Mouse (Mus musculus): ENCODE results near the gene C5ar2. TPM values are rescaled to one million over a fixed set of nuclear protein-coding genes. Genes with fewer than 3 reads are reported as not detected.
"Not testable (repeated sequence)": the region's sequence is repeated elsewhere in the genome, so short reads cannot be mapped to it uniquely, and the experiment has no call there.

C5ar2 gene
- polyA plus RNA-seq, 1 experiment from 2014 or later = 0.04 TPM

DNA sequence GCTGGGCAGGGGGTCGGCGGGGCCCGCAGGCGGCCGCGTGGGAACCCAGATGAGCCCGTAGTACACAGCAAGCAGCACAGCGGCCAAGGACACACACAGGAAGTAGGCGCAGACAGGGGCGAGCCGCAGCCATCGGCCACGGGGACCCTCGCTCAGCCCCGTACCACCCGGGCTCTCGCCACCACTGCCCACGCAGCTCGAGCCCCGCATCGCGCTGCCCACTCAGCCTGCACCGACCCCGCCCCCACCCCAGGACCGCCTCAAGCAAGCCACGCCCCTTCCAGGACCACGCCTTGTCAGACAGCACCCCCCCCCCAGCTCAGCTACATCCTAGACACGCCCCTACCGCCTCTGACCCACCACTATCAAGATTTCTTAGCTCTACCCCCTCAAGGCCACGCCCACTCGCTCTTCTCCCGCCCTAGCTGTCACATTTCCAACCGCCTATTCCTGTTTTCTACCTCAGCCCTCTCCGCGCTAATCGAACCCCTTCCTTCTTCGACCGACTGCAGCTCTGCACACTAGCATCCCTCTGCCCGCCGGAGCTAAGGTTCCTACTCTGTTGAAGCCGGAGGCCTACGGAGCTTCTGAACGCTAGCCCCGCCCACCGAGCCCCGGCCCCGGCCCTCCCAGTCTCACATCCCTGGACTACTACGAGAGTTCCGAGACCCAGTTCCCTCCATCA lies 29.3 kb upstream of the C5ar2 start, which contains the start of gene Inafm1:
Gene Inafm1 (minus strand): TSS at position 537 of the 685 bp plus-strand sequence.
- peak; percentile 77 for ATAC-seq (replicated peaks; ENCODE audit: low FRiP score)
- WGBS = under 1% methylated on average over 40 of the region's 49 CpGs

DNA sequence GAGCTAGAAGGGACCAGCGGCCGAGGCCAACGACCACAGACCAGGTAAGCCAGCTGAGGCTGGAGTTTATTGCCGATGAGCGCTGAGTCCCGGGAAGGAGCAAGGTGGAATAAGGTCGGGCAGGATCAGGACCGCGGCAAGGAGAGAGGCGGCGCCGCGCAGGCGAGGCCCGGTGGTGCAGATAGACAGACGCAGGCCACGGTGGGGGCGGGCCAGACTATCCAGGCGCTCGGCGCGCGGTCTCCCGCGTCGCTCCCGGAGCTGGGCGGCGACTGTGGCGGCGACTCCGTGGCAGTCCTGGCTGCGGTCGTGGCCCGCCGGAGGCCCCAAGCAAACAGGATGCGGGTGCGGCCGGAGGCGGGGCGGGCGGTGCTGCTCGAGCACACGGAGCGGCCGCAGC lies 28.7 kb upstream of the C5ar2 start:
- H3K4me3 ChIP-seq (replicated peaks) = peak overlapping the region; percentile 81
- peaks cover 38% of the 10 kb centered on the region for H3K4me1 ChIP-seq
- H3K4me2 ChIP-seq = peak overlapping the region; percentile 93
- peaks cover 29% of the 10 kb centered on the region for H3K36me3 ChIP-seq
- H3K9ac ChIP-seq = peak overlapping the region; percentile 79
- H3K27me3 ChIP-seq = no peaks in the 10 kb centered on the region
- ATAC-seq (replicated peaks; ENCODE audit: low FRiP score) = peak; percentile 78
- peak overlapping the region; percentile 97 for H3K27ac ChIP-seq
- 0% methylated on average over 44 of the region's 46 CpGs for WGBS
- H3K9me3 ChIP-seq (replicated peaks) = no peaks in the 10 kb centered on the region

More for the DNA sequence above, 29.3 kb upstream of the C5ar2 start, which contains the start of gene Inafm1:
- Histone ChIP-seq H3K4me1 (peaks cover 38% of the 10 kb centered on the region), H3K4me3 (replicated peaks) (peak within 1 kb of the TSS; percentile 81), H3K9me3 (replicated peaks) (no peaks in the 10 kb centered on the region), H3K27me3 (no peaks in the 10 kb centered on the region), H3K9ac (peak within 1 kb of the TSS; percentile 79), H3K36me3 (peaks cover 35% of the 10 kb centered on the region), H3K4me2 (peak within 1 kb of the TSS; percentile 93), H3K27ac (peak within 1 kb of the TSS; percentile 97)

DNA sequence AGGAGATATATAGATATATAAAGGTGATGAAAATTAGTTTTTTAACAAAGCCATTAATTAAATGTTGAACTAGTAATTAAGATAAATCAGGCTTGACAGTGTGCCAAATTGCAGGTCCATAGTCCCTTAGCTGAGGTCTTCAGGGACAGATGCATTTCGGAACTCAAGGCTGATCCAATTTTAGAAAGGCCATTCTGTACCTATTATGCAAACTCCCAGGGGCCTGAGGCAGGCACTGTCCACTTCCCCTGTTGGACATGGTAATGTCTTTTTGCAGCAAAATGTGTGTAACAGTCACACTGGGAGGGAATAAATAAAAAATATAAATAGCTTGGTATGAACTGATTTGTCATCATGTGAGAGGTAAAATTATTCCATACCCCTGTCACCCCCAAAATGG lies 27.2 kb upstream of the C5ar2 start:
- 79% methylated on average over 1 of the region's 1 CpGs for WGBS
- no peak for ATAC-seq (replicated peaks; ENCODE audit: low FRiP score)
- Histone ChIP-seq H3K27me3 (no peaks in the 10 kb centered on the region), H3K4me2 (no peak overlapping the region), H3K9me3 (replicated peaks) (no peaks in the 10 kb centered on the region), H3K9ac (no peak overlapping the region), H3K4me1 (peaks cover 38% of the 10 kb centered on the region), H3K4me3 (replicated peaks) (no peak overlapping the region), H3K27ac (no peak overlapping the region), H3K36me3 (peaks cover 14% of the 10 kb centered on the region)

DNA sequence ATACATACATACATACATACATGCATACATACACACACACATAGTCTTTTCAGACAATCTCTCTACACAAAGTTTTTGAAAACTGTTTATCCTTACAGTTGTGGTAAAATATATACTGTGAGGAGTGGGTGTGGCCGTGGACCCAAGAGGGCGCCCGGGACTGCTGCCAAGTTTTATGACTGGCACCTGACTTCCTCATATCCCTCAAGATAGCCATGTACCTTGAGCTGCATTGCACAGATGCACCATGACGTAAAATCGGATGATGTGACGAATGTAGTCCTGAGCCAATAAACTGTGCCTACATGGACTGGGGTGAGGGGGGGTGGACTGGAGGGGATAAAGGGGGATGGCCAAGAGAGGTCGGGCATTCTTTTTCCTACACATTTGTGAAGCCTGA lies 22.6 kb upstream of the C5ar2 start:
- not testable (repeated sequence) for H3K9ac ChIP-seq; H3K27ac ChIP-seq; H3K4me3 ChIP-seq (replicated peaks); H3K4me2 ChIP-seq; H3K27me3 ChIP-seq; H3K36me3 ChIP-seq; ATAC-seq (replicated peaks; ENCODE audit: low FRiP score); H3K4me1 ChIP-seq; H3K9me3 ChIP-seq (replicated peaks)
- 86% methylated on average over 7 of the region's 7 CpGs for WGBS

DNA sequence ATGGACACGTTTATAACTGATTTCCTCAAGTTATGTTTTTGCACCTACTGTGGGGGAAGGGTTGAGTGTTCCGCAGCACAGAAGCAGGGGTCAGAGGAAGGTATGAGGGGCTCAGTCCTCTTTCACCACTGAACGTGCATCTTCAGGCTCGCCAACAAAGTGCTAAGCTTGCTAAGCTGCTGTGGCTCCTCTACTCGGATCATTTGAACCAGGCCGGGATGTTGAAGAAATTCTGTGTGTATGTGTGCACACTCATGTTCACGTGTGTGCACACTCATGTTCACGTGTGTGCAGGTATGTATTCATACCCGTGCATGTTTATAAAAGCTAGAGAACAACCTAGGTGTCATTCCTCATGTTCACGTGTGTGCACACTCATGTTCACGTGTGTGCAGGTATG lies 21.9 kb upstream of the C5ar2 start:
- Histone ChIP-seq H3K27ac (no peak overlapping the region), H3K27me3 (no peaks in the 10 kb centered on the region), H3K36me3 (no peaks in the 10 kb centered on the region), H3K4me3 (replicated peaks) (no peak overlapping the region), H3K9me3 (replicated peaks) (peaks cover 3% of the 10 kb centered on the region; the same call in 1 of the 2 replicates), H3K4me2 (no peak overlapping the region), H3K4me1 (no peaks in the 10 kb centered on the region), H3K9ac (no peak overlapping the region)
- ATAC-seq (replicated peaks; ENCODE audit: low FRiP score) = no peak
- 88% methylated on average over 11 of the region's 11 CpGs for WGBS

DNA sequence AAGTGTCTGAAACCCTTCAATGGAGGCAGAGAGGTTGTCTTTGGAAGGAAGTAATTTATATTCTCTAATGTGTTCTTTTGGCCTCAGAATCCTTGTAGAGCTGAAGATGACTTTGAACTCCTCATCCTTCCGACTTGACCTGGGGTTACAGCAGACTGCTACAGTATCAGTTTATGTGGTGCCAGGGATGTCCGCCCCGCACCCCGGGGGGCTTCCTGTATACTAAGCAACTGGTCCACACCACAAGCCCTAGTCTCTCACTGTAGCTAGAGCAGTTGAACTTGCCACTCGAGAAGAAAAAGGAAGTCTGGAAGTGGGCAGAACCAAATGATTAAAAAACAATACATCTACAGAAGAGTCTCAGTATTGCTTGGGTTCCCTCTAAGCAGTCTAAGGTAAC lies 19.9 kb upstream of the C5ar2 start:
- ATAC-seq (replicated peaks; ENCODE audit: low FRiP score) = no peak
- Histone ChIP-seq H3K4me3 (replicated peaks) (no peak overlapping the region), H3K36me3 (no peaks in the 10 kb centered on the region), H3K4me2 (no peak overlapping the region), H3K27me3 (no peaks in the 10 kb centered on the region), H3K9me3 (replicated peaks) (peaks cover 3% of the 10 kb centered on the region; the same call in 1 of the 2 replicates), H3K9ac (no peak overlapping the region), H3K27ac (no peak overlapping the region), H3K4me1 (no peaks in the 10 kb centered on the region)
- 80% methylated on average over 5 of the region's 5 CpGs for WGBS

DNA sequence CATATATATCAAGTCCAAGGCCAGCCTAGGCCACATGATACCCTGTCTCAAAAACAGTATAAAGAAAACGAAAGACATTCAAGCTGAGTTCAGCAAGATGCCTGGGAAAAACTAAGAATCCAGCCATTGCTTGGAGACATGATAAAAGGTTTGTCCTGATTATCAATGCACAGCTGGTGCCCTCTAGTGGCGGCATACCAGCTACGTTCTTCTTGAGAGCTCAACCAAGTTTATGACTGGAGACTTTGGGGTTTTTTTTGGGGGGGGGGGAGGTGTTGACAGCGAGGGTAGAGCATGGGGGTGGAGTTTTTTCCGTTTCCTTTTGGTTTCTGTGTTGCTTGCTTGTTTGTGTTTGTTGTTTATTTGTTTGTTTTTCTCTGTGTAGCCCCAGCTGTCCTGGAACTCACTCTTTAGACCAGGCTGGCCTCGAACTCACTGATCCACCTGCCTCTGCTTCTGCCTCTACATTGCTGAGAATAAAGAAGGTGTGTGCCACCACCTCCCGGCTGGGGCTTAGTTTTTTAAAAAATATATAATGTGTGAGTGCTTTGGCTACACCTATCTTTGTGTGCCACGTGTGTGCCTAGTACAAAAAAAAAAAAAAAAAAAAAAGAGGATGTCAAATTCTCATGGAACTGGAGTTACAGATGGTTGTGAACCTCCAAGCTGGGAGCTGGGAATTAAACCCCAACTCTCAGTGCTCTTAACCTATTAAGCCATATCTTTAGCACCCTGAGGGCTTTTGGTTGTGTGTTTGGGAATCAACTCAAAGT lies 19.2 kb upstream of the C5ar2 start:
- Histone ChIP-seq H3K4me3 (replicated peaks) (no peak overlapping the region), H3K36me3 (no peaks in the 10 kb centered on the region), H3K27ac (no peak overlapping the region), H3K27me3 (no peaks in the 10 kb centered on the region), H3K4me2 (no peak overlapping the region), H3K9ac (no peak overlapping the region), H3K4me1 (no peaks in the 10 kb centered on the region), H3K9me3 (replicated peaks) (peaks cover 3% of the 10 kb centered on the region; the same call in 1 of the 2 replicates)
- WGBS = 31% methylated on average over 8 of the region's 8 CpGs
- no peak for ATAC-seq (replicated peaks; ENCODE audit: low FRiP score)

DNA sequence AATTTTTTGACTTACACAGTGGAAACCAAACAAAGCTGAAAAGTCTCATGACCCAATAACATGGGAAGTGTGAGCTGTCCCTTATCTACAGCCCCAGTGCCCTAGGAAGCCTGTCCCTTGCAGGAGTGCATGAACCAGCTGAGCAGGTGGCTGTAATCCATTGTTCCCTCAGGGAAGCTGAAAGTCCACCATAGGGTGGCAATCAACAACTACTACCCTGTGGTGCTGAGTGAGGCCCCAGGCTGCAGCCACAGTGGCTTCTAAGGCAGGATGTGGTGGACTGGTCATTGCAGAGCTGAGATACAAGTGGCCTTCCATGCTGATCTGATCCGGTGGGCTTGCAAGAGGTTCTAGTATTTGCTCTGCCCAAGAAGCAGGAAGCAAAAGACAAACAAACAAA lies 17.1 kb upstream of the C5ar2 start:
- no peak overlapping the region for H3K9ac ChIP-seq
- 82% methylated on average over 1 of the region's 1 CpGs for WGBS

DNA sequence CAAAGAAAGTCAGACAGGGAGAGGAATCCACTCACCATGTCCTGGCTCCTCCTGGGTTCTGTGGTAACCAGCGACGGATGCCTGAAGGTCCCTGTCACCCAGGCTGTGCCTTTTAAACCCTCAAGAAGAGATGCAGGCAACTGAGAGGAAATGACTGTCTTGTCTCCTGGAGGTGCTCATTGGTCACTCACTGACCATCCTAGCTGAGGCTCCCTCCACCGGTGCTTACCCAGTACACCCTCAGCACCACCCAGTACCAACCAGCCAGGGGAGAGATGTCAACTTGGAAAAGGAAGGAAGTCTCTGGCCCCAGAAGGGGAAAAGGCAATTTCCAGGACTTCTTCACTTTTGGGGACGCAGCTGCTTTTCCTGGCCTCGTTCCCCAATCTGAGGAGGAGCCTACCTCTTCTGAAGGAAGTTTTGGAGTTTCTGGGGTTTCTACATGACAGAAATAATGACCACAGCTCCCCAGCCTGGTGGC lies 15.2 kb upstream of the C5ar2 start, which contains the start of gene C5ar1:
Gene C5ar1 (minus strand): TSS at position 431 of the 481 bp plus-strand sequence.
- ATAC-seq (replicated peaks; ENCODE audit: low FRiP score) = no peak
- H3K4me3 ChIP-seq (replicated peaks) = no peak within 1 kb of the TSS
- H3K4me1 ChIP-seq = no peaks in the 10 kb centered on the region
- no peaks in the 10 kb centered on the region; the same call in 1 of the 2 replicates for H3K9me3 ChIP-seq (replicated peaks)
- WGBS = 89% methylated on average over 5 of the region's 5 CpGs
- no peak within 1 kb of the TSS for H3K4me2 ChIP-seq
- no peaks in the 10 kb centered on the region for H3K27me3 ChIP-seq
- no peaks in the 10 kb centered on the region for H3K36me3 ChIP-seq
- no peak within 1 kb of the TSS for H3K27ac ChIP-seq
- no peak within 1 kb of the TSS for H3K9ac ChIP-seq

More for the DNA sequence above, 17.1 kb upstream of the C5ar2 start:
- no peaks in the 10 kb centered on the region for H3K4me1 ChIP-seq
- H3K4me2 ChIP-seq = no peak overlapping the region
- peaks cover 3% of the 10 kb centered on the region; the same call in 1 of the 2 replicates for H3K9me3 ChIP-seq (replicated peaks)
- no peak overlapping the region for H3K4me3 ChIP-seq (replicated peaks)
- H3K27ac ChIP-seq = no peak overlapping the region
- H3K36me3 ChIP-seq = no peaks in the 10 kb centered on the region
- no peak for ATAC-seq (replicated peaks; ENCODE audit: low FRiP score)
- no peaks in the 10 kb centered on the region for H3K27me3 ChIP-seq

DNA sequence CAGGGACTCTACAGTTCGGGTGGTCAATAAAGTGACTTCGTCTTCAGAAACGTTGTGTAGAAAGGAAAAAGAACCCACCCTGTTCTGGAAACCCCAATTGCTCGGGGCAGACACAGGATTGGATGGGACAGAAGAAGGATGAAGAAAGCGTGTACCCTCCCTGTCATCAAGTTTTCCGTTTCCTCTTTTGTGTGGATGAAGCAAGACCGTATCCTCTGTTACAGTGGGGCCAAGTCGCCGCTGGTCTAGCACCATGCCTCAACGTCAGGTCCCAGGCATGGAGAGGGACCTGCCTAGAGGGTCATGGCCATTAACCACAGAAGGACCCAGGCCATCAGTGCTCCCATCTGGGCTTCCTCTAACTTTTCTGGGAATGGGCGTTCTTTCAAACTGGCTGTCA lies 13.9 kb upstream of the C5ar2 start:
- WGBS = 86% methylated on average over 11 of the region's 11 CpGs
- H3K4me1 ChIP-seq = no peaks in the 10 kb centered on the region
- no peak overlapping the region for H3K4me3 ChIP-seq (replicated peaks)
- no peak for ATAC-seq (replicated peaks; ENCODE audit: low FRiP score)
- no peak overlapping the region for H3K4me2 ChIP-seq
- no peak overlapping the region for H3K9ac ChIP-seq
- no peak overlapping the region for H3K27ac ChIP-seq
- H3K36me3 ChIP-seq = no peaks in the 10 kb centered on the region
- no peaks in the 10 kb centered on the region for H3K9me3 ChIP-seq (replicated peaks)
- H3K27me3 ChIP-seq = no peaks in the 10 kb centered on the region

DNA sequence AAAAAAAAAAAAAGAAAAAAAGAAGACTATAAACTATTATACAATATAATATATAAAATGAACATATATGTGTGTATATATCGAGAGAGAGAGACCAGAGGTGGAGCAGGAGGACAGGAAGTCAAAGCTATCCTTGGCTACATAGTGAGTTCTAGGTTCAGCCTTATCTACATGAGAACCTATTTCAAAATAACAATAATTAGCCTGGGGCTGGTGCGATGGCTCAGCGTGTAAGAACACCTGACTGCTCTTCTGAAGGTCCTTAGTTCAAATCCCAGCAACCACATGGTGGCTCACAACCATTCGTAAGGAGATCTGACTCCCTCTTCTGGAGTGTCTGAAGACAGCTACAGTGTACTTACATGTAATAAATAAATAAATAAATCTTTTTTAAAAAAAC lies 12.0 kb upstream of the C5ar2 start:
- H3K36me3 ChIP-seq; H3K4me2 ChIP-seq; H3K4me1 ChIP-seq; H3K9ac ChIP-seq; H3K27me3 ChIP-seq; H3K27ac ChIP-seq; H3K4me3 ChIP-seq (replicated peaks); ATAC-seq (replicated peaks; ENCODE audit: low FRiP score); H3K9me3 ChIP-seq (replicated peaks): not testable (repeated sequence)
- 84% methylated on average over 4 of the region's 4 CpGs for WGBS

DNA sequence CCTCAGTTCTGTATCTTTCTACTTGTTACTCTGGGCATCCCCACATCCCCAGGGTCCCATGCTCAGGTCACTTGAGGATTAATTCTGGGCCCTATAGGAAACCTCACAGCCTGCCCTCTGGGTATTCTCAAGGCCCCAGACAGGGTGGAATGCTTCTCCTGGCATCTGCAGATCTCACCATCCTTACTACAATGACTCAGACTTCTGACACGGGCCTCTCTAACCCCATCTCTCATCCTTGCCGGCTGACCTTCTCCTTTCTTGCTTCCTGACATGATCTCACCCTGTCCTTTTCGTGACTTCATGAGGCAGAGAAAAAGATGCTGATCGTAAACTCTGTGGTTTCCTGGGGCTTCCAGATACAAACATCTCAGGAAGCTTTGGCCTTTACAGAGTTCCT lies 10.2 kb upstream of the C5ar2 start:
- no peaks in the 10 kb centered on the region for H3K27me3 ChIP-seq
- no peak for ATAC-seq (replicated peaks; ENCODE audit: low FRiP score)
- 43% methylated on average over 4 of the region's 4 CpGs for WGBS
- H3K4me3 ChIP-seq (replicated peaks) = no peak overlapping the region
- no peaks in the 10 kb centered on the region for H3K36me3 ChIP-seq
- no peak overlapping the region for H3K27ac ChIP-seq
- no peaks in the 10 kb centered on the region for H3K9me3 ChIP-seq (replicated peaks)
- H3K4me2 ChIP-seq = no peak overlapping the region
- H3K9ac ChIP-seq = no peak overlapping the region
- H3K4me1 ChIP-seq = no peaks in the 10 kb centered on the region
